Mouse (Mus musculus) fibroblast of lung, adult 2 months (primary cell): ENCODE measurements around the gene Rnf8.
A peak's percentile ranks its signal among the peaks of the same experiment; 100 is the strongest.

Source experiments
- DNase-seq: peaks from one replicate; pipeline ENCODE4 v3.0.0-alpha.2; 2011; ENCODE audit warnings: low read depth

Gene Rnf8

DNA sequence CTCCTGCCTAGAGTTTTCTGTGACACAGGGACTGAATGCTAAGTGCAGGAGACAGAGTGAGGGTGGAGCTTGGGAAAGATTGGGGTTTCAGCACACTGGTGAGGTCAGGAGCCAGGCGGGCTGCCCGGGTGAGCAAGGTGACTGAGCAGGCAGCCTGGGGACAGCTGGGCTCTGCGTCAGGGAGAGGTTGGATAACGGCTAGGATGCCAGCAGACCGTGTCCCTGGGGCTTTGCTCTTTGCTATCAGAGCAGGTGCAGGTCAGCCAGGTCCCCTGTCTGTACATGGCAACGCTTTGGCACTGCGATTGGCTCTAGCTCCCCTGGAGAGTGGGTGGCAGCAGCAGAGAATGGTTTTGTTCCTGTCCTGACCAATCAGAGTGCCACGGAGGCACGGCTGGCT is 12.7 kb downstream of the Rnf8 start:
- DNase-seq: no peak

DNA sequence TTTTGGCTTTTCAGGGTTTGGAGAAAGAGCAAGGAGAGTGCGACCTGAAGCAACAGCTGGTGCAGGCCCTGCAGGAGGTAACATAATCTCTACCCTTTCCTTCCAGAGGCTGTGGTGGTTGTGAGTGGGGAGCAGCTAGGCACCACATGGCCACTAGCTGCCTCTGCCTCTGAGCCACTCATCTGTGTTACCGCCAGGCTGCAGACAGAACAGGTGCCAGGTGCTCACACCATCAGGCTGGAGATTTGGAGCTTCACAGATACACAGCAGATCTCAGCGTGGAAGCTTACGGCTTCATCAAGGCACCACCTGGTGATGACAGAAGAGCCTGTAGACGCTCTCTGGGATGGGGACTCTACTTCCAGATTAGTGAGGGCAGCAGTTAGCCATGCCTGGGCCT is 14.4 kb downstream of the Rnf8 start:
- no peak for DNase-seq

DNA sequence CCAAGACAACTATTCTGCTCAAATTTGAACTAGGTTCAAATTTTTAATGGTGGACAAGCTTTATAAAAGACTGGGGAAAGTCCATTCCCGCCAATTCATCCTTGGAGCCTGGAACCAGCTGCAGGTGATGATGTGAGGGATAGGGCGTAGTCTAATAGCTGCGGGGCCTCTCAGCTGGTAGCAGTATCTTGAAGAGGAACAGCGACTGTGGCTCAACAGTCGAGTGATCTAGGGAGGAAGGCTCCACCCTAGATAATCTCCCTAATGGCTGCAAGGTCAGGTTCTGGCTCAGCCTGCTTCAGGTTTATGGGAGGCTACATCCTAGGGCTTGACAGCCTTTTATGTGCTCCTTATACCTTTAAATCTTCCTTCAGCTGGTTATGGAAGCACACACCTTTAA is 15.0 kb downstream of the Rnf8 start:
- DNase-seq: no peak

DNA sequence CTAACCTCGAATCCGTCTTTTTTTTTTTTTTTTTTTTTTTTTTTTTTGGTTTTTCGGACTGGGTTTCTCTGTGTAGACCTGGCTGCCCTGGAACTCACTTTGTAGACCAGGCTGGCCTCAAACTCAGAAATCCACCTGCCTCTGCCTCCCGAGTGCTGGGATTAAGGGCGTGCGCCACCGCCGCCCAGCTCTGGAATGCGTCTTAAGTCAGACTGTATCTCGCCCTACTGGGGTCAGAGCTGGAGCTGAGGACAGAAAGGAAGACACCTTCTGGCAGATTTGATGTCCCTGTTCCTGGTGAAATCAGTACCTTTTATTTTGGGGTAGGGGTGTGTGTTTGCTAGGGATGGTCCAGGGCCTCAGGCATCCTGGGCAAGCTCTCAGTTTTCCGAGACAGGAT is 17.7 kb downstream of the Rnf8 start:
- no peak for DNase-seq

DNA sequence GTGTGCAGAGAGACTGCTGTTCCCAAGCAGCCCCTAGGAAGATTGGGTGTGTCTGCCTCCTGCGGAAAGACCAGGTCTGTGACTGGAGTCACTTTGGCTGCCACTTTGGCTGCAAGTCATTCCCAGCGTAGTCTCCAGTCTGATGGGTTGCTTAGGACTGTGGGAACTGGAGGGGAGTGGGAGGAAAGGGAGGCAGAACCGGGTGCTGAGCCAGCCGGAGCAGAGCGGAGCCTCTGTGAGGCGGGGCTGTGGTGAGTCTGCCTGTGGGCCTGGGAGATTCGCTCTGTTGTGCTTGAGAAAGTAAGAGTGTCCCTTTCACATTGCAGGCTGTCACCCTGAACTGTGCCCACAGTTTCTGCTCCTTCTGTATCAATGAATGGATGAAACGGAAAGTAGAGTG is 20.9 kb downstream of the Rnf8 start:
- no peak for DNase-seq

DNA sequence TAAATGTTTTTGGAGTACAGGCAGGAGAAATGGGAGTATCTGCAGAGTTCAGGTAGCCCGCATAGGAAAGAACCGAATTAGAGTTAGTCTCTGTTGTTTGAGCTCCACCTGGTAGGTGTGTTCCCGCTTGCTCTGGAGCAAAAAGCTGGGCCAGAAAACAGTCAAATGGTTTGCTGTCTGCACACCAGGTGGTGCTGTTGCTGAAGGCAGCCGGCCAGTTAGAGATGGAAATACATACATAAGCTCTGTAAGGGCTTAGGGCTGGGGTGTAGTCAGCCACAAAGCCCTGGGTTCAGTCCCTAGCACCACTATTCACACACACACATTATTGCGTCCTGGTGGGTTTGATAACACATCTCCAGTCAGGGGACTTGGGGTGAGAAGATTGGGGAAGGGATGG is 21.5 kb downstream of the Rnf8 start:
- no peak for DNase-seq

DNA sequence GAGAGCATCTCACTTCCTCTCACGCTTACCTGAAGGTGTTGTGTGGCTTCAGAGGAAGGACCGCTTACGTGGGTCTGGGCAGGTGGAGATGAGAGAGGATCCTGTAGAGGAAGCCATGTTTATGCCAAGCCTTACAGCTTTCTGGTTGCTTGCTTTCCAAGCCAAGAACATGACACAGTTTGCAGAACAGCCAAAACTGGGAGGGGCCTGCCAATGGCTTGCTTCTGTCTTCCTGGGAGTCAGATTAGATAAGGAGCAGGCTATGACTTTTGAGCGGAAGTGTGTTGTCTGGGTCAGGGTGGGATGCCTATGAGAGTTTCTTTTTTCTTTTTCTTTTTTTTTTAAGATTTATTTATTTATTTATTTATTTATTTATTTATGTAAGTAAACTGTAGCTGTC is 22.8 kb downstream of the Rnf8 start:
- no peak for DNase-seq

DNA sequence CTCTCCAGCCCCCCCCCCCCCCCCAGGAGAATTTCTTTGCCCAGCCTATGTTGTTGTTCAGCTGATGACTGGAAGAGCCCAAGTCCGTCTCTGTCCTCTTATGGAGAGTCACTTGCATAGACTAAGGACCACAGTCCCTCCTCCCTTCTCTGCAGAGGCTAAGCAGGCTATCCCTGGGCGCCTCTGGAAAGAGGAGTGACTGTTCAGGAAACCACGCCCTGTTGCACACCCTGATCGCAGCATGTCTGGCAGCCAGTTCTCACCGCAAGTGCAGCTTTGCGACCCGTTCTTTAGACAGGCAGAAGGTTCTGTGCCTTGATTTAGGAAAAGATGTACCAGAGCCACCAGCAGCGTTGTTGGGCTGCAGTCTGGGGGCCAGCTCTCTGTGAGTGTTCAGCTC is 23.3 kb downstream of the Rnf8 start:
- DNase-seq: peak; percentile 37

DNA sequence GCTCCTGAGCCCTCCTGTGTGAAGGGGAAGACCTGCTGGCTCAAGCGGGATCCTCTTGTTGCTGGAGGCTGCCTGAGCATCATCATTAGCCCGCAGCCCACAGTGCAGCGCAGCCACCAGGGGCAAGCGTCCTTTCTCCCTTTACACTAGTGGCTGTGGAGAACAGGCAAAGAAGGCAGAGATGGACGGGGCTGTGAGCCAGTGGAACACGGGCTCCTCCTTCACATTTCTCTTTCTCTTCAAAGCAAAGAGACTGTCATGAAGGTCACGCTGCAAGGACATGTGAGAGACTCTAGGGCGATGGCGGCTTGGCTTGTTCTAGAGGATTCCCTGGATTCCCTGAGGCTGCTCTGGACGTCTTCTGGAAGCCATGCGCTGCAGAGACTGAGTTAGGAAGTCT is 26.4 kb downstream of the Rnf8 start:
- DNase-seq: no peak

DNA sequence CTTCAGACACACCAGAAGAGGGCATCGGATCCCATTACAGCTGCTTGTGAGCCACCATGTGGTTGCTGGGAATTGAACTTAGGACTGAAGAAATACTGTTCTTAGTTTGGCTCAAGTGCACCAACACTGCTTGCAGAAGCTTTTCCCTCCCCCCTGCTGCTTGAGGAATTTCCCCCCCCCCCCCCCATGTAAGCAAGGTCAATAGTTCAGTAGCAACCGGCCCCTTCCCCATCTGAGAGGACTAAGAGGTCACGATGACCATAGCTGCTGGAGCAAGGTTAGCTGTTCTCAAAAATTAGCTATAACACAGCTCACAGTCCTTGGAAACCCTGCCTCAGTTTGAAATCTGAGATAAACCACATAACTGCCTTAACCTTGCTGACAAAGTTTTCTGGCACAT is 27.6 kb downstream of the Rnf8 start:
- DNase-seq: no peak

DNA sequence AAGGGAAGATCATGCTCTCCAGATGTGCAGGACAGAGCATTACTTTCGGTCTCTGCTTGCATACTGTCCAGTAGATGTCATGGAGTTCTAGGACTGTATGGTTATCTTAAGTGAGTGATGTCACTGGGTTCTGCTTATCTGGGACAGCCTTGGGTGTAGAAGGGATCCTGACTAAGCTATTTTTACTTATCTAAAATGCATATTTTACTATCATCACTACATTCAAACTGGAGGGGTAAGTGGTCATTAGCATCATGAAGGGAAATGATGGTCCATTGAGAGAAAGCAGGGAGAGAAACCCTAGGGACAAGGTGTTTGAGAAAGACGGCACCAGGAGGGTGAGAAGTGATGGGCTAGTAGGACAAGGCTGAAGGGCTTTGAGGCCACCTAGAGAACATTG is 43.7 kb downstream of the Rnf8 start:
- DNase-seq: no peak

DNA sequence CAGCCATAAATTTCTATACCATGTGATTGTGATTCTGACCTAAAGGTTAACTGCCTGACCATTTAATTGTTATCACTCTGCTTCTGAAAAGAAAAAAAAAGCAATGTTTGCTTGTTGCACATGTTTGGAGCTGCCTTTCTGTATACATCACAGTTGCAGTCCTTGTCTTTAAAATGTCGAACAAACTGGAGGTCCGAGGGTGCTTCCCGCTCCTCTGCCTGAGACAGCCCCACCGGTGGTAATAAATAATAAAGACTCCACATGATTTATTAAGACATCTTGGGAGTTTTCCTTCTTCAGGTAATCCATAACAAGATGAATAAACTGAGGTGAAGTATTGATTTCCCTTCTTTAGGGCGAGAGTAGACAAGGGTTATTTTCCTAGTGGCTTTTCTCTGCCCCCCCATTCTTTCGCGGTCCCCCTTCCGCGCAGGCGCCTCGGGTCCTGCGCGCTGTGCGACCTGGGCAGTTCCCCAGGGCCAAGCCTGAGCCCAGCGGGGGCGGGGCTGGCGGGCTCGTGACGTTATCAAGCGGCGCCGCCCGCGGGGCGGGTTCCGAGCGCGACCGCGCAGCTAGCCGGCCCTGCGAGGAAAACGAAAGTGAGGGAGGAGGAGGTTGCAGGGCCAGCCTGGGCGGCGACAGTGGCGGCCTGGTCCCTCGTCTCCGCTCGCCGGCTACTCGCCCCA is 45.6 kb downstream of the Rnf8 start, which contains the start of gene Cmtr1:
Gene Cmtr1 (plus strand): TSS at position 520 of the 686 bp plus-strand sequence.
- peak; percentile 73 for DNase-seq

DNA sequence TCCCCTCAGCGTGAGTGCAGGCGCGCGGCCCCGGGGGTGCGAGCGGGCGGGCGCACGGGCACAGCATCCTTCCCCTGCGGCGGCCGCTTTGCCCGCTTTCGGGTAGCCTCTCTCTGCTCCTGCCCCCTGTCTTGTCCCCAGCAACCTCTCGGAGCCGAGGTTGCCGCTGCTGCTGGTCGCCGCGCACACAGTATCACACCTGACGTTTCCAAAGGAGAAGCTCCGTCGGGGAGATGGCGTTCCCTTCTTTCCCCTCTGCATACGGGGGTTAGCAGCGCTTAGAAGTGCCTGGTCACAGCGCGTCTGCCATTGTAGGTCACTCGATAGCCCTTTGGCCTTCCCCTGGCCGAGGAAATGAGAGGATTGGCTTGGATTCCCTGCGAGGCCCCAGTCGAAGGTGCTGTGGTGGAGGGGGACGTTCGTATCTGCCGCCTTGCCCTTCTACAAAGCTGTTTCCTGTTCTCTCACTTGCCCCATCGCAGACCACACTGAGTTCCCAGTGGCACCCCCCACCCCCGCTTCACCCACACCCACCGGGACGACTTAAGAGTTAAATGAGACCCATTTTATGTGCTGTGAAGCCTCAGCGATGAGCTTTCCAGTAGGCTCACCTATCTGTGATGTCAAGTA is 46.3 kb downstream of the Rnf8 start:
- DNase-seq: no peak

DNA sequence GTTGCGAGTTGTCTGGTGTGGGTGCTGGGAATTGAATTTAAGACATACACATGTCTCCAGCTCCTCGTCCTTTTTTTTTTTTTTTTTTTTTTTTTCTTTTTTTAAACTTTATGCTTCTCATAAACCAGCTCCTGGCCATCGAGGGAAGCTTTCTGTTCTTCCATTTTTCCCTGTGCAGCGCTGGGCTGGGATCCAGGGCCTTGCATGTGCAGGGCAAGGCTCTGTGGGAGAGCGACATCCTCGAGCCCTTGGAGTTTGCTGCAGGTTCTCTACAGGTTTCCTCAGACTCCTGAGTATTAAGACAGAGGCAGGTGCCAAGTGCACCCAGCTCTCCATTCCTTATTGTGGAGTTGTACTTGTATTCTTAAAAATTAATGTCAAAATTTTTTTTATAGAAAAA is 47.6 kb downstream of the Rnf8 start:
- no peak for DNase-seq

DNA sequence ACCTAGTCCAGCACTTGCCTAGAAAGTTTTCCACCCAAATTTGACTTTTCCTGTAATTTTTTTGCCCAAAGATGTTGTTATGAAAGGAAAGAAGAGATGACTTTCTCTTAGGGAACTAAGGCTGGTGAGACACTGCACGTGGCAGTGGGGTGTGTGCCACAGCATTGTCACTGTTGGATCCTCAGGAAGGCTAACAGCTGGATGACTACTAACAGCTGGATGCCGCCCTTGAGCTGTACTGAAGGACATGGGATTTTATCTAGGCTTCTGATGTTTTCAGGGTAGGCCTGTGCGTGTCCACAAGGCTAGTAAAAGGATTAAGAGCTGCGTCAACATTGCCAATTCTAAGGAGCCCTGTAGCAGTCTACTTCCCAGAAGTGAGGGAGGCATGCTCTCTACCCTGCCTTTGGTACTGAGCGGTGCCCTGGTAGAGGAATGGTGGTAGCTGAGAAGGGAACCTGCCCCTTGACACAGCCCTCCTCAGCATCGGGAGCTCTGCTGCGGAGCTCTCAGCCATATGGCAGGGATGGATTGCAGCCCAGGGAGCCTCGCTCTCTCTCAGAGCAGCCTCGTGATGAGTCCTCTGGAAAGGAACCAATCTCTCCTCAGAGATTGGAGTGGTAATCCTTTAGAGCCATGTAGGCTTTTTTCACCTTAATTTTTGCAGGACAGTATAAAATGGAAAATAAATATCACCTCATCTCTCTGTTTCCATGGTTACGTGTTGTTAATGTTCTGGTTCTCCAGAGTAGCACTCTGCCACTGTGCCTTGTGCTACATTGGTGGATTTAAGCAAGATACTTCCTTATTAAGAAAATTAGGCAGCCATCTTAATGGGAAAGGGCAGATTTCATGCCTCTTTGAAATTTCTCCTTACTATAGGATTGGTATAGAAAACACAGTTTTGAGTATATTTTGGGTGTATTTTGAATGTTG is 53.7 kb downstream of the Rnf8 start:
- no peak for DNase-seq

DNA sequence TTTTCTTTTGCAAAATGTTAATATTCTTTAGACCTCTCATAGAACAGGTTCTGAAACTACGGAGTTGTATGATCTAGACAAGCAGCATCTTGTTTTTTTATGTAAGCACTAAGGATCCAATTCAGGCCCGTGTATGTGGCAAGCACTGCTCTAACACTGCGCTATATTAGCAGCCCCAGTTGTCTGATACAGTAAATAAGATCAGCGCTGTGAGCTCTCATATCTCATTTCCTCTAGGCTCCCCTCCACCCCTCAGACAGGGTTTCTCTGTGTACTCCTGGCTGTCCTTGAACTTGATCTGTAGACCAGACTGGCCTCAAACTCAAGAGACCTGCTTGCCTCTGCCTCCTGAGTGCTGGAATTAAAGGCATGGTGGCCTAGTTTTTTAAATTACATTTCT is 54.4 kb downstream of the Rnf8 start:
- no peak for DNase-seq

DNA sequence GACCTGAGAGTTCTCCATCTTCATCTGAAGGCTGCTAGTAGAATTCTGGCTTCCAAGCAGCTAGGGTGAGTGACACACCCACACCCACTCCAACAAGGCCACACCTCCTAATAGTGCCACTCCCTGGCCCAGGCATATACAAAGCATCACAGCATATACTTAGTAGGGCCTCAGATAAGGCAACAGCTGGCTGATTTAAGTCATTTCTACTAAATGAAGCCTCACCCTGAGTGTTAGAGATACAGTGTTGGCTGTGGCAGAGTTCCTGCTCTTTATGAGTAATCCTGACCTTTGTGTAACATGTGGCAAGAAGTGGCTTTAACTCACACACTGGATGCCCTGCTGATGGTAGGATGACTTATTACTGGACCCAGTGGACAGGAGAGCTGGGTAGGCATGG is 55.3 kb downstream of the Rnf8 start:
- peak; percentile 10 for DNase-seq

DNA sequence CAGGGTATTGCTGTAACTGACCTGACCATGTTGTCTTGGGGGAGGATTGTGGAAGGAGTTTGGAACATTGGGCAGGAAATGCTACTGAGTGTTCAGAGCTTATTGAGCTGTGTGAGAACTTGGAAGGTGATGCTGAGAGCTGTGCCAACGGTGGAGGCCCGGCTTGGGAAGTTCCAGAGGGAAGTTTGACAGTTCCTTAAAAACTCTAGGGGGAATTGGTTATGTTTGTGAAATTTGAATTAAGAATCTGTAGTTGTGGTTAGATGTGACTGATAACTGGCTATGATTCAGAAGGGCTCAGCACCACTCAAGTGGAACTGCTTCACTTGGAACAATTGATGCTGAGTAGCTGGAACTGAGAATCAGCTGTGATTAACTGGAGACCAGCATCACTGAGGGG is 56.4 kb downstream of the Rnf8 start:
- peak; percentile 57 for DNase-seq

DNA sequence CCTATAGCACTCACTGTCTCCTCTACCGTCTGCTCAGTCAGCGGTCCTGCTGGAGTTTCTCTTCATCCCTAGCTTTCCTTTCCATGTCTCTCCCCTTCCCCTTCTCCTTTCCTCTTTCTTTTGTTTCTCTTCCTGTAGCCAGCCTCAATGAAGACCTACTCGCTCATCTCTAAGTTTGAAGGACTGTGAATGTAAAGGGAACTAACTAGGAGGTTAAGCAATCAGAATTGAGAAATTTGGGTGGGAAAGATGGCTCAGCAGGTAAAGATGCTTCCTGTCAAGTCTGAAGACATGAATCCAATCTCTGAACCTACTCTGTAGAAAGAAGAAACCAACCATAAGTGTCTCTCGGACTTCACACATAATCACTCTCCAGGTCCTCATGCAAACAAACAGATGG is 58.7 kb downstream of the Rnf8 start:
- no peak for DNase-seq

DNA sequence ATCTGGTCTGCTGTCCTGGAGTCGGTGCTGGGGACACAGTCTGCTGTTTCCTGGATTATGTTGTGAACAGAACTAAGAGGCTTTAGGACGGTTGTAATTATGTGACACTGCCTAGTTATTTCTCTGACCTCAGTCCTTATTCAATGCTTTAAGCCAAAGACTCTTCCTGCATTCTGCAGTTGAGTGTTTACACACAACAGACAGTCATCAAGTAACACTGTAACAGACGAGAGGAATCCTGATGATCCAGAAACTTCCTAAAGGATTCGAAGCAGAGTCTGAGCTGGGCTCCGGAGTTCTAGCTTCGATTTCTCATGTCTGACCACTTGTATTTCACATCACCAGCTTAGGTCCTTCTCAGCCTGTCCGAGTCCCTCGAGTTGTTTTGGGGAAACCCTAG is 63.9 kb downstream of the Rnf8 start:
- no peak for DNase-seq

DNA sequence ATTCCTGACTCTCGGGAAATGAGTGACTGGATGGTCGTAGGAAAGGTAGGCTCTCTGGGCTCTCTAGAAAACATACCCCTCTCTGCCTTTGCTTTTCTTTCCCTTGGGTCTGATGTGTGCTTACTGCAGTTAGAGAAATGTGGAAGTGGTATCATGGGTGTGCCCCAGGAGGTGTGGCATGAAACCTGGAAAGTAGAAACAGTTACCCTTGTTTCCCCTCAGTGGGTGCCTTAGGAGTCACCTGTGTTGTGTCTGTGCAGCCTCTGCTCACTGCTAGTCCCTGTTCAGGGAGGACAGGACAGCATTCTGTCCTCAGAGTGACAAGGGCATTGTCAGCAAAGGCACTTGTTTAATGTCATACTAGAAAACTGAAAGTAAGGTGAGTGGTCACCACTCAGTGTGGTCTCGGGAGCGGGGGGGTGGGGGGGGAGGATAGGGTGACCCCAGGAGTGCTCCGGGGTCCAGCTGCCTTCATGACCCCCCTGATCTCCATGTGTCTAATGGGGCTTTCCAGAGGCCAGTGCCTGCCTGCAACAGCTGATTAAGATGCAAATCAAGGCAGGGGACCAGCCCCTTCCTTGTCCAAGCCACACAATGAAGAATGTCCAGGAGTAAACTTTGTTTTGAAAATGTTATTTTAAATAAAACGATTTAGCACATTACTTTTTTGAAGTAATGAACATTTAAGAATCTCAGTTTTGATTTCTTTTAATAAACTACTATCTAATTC is 64.6 kb downstream of the Rnf8 start:
- DNase-seq: no peak

DNA sequence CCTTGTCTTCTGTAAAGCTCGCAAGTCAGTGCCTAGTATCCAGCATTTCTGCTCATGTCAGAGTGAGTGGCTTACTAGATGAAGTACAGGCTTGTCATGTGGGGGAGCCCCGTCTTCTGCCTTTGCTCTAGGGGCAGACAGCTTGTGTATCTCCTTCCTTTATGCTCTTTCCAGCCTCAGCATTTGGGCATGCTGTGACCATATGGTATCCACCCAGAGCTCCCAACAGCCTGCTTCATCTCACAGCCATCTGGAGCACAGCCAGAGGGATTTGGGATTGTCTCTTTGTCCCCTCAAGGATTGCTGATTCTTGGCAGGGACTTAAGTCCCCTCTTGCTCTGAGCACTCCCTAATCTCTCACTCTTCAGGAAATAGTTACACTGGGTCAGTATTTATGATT is 65.6 kb downstream of the Rnf8 start:
- DNase-seq: no peak
